Mouse (Mus musculus) bone marrow, adult 2 months (tissue): ENCODE results near the gene Ptprg. TPM values are rescaled to one million over a fixed set of nuclear protein-coding genes. Genes with fewer than 3 reads are reported as not detected.

Source experiments
- H3K27ac ChIP-seq: fragments of 200-500 bp; 2 replicates; pipeline ENCODE4 v1.5.1; 2012; ENCODE audit warnings: low read depth, mild to moderate bottlenecking, control low read depth, inconsistent platforms, low read length; ENCODE audit not compliant: control insufficient read depth, poor library complexity, insufficient read depth
- H3K4me1 ChIP-seq: fragments of 200-500 bp; 2 replicates; pipeline ENCODE4 v1.6.1; 2011; ENCODE audit warnings: low read length; ENCODE audit not compliant: control insufficient read depth, insufficient read depth
- H3K4me3 ChIP-seq: fragments of 200-500 bp; replicated peaks from 2 replicates; pipeline ENCODE3; 2011; ENCODE audit warnings: mild to moderate bottlenecking, low read depth, low read length, control low read depth; ENCODE audit not compliant: control insufficient read depth
- CTCF ChIP-seq: fragments of 200-500 bp; IDR thresholded peaks from 2 replicates; pipeline ENCODE4 v1.5.1; 2011; ENCODE audit warnings: low read length, control low read depth; ENCODE audit not compliant: control insufficient read depth, insufficient read depth
- POLR2A ChIP-seq: fragments of 200-500 bp; IDR thresholded peaks from 2 replicates; pipeline ENCODE4 v1.6.1; 2011; ENCODE audit warnings: low read depth, mild to moderate bottlenecking, control low read depth, low read length, borderline replicate concordance; ENCODE audit not compliant: control insufficient read depth
- WGBS: fragments of 180-500 bp; shearing (Covaris S2); methylation state at CpG from one replicate; pipeline ENCODE4 v1.1.7; 2018; 5-methylcytosine and 5-hydroxymethylcytosine counted together
- polyA plus RNA-seq: library from polyadenylated mRNA; stranded (reverse); fragments of >200 nt; gene quantifications from 2 replicates; pipeline ENCODE4 v1.2.4, GENCODE M21; 2011; ENCODE audit warnings: low replicate concordance; ENCODE audit not compliant: missing spikeins, insufficient read depth, insufficient read length

Gene Ptprg
- 0.27 and 1.8 TPM in 2 replicates for polyA plus RNA-seq

GRCm38 (mm10) chr14:11553273-11553665 is at the start of gene Ptprg:
Gene Ptprg (plus strand): TSS chr14:11553532.
- under 1% methylated on average over 37 of the region's 40 CpGs for WGBS
- Histone ChIP-seq H3K27ac (no peak within 1 kb of the TSS; the same call in 1 of the 2 replicates), H3K4me3 (peak within 1 kb of the TSS; percentile 25), H3K4me1 (no peaks in the 10 kb centered on the region)
- TF ChIP-seq CTCF: no peak
- TF ChIP-seq POLR2A: no peak

DNA sequence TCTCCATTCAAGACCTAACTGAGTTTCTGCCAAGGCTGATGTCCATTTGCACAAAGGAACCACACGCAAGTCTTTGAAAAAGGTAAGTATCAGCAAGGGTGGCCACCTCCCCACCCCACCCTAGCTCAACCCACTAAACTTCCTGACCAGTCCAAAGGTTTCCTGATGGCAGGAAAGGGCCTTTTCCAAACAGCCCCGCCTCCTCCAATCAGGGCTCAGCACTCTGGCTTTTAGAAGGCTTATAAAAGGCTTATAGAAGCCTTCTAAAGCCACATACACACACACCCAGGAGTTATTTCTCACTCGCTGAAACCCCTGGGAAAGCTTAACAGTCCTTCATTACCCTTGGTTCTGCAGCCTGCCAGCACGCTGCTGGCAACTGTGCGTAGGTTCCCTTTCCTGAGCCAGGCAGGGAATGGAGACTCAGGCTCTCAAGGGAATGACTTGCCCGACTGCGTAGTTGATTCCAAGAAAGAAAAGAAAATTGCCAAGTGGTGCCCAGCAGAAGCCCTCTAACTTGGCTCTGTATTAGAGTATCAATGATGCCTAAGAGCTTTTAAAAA is 49.4 kb upstream of the Ptprg start:
- TF ChIP-seq CTCF (no peak), POLR2A (no peak)
- Histone ChIP-seq H3K27ac (no peak overlapping the region), H3K4me1 (no peaks in the 10 kb centered on the region), H3K4me3 (no peak overlapping the region)
- 50% methylated on average over 7 of the region's 7 CpGs for WGBS

GRCm38 (mm10) chr14:11510173-11510572 is 43.2 kb upstream of the Ptprg start:
- no peak overlapping the region for H3K4me3 ChIP-seq
- H3K4me1 ChIP-seq: no peaks in the 10 kb centered on the region
- no peak overlapping the region for H3K27ac ChIP-seq
- 70% methylated on average over 1 of the region's 1 CpGs for WGBS
- TF ChIP-seq POLR2A (no peak), CTCF (no peak)

DNA sequence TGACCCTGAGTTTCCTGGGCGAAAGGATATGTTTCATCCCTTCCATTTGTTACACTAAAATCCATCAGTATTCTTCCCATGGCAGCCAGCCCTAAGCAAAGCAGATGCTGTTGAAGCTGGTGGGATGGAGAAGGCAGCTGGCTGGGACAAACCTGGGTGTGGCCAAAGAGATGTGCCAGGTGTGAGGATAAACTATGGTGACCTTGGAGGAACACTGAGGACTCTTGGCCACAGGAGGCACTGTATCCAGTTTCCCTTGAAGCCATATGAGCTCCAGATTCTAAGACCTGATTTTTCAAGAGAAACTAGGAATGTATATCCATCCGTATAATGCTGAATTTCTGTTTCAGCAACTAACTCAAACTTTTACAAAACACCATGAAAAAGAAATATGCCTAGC is 34.2 kb upstream of the Ptprg start:
- no peak overlapping the region for H3K27ac ChIP-seq
- no peak for TF ChIP-seq POLR2A
- TF ChIP-seq CTCF: no peak
- H3K4me3 ChIP-seq: no peak overlapping the region
- no peaks in the 10 kb centered on the region for H3K4me1 ChIP-seq
- WGBS: 78% methylated on average over 2 of the region's 2 CpGs

GRCm38 (mm10) chr14:11523052-11523451 is 30.3 kb upstream of the Ptprg start:
- no peak for TF ChIP-seq CTCF
- no peak for TF ChIP-seq POLR2A
- H3K4me3 ChIP-seq: no peak overlapping the region

DNA sequence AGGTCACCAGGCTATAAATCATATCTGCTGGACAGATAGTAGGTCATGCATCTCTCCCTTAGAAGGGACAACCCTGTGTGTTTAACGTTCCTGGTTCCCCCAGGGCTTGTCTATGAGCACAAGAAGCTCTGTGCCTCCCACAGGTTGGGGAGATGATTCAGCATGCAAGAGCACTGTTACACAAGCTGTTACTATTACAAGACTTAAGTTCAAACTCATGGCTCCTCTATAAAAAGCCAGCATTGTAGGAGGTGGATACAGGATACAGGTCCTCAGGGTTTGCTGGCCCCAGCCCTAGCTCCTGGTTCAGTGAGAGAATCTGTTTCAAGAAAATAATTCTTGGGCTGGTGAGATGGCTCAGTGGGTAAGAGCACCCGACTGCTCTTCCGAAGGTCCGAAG is 23.7 kb upstream of the Ptprg start:
- TF ChIP-seq POLR2A: no peak
- TF ChIP-seq CTCF: no peak
- 84% methylated on average over 4 of the region's 4 CpGs for WGBS
- Histone ChIP-seq H3K4me3 (no peak overlapping the region), H3K27ac (no peak overlapping the region), H3K4me1 (no peaks in the 10 kb centered on the region)

More at GRCm38 (mm10) chr14:11523052-11523451, 30.3 kb upstream of the Ptprg start:
- 81% methylated on average over 3 of the region's 3 CpGs for WGBS
- Histone ChIP-seq H3K4me1 (no peaks in the 10 kb centered on the region), H3K27ac (no peak overlapping the region)

GRCm38 (mm10) chr14:11534456-11534855 is 18.9 kb upstream of the Ptprg start:
- no peaks in the 10 kb centered on the region for H3K4me1 ChIP-seq
- H3K27ac ChIP-seq: no peak overlapping the region
- H3K4me3 ChIP-seq: no peak overlapping the region
- no peak for TF ChIP-seq CTCF
- no peak for TF ChIP-seq POLR2A
- WGBS: 71% methylated on average over 1 of the region's 1 CpGs

DNA sequence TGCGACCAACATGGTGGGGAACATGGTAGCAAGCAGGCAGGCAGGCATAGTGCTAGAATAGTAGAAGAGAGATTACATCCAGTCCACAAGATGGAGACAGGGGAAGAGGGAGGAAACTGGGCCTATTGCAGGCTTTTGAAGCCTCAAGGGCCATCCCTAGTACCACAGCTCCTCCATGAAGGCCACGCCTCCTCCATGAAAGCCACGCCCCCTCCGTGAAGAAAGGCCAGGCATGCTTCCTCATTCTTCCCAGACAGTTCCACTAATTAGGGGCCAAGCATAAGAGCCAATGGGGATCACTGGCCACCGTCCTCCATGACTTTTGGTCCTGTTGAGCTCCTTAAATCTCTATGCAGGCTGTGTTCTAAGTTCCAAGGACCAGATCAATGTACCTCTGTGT is 17.2 kb upstream of the Ptprg start:
- H3K4me3 ChIP-seq: no peak overlapping the region
- H3K27ac ChIP-seq: no peak overlapping the region
- WGBS: 73% methylated on average over 5 of the region's 5 CpGs
- H3K4me1 ChIP-seq: no peaks in the 10 kb centered on the region
- TF ChIP-seq CTCF: no peak
- no peak for TF ChIP-seq POLR2A

DNA sequence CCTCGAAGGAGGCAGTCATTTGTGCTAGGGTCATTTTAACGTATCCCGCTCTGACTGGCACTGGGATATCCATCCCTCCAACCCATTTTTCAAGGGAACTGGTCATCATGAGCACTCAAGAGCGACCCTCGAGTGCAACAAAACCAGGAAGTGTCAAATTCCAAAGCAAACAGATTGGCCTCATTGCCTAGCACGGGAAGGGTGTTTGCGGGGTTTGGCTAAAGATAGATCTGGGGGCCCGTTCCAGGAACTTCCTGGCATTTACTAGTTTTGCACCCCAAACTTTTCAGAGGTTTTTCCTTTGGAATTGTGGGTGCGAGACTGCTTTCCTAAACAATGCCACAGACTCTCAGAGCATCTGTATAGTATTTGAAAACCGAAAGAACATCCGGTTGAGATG is 1.4 kb upstream of the Ptprg start:
- TF ChIP-seq CTCF (no peak), POLR2A (no peak)
- Histone ChIP-seq H3K4me1 (no peaks in the 10 kb centered on the region), H3K4me3 (no peak overlapping the region), H3K27ac (no peak overlapping the region)
- 11% methylated on average over 11 of the region's 11 CpGs for WGBS
